Mouse (Mus musculus) stomach, embryonic 14.5 days (tissue): ENCODE results near the gene Syn3. TPM values are rescaled to one million over a fixed set of nuclear protein-coding genes. Genes with fewer than 3 reads are reported as not detected.

ENCODE experiments used
- ATAC-seq: fragments of 200-750 bp; cut with Nextera tagmentation; 2 replicates; pipeline ENCODE4 v1.8.0; 2017; ENCODE audit warnings: low read depth, moderate TSS enrichment; ENCODE audit not compliant: insufficient number of reproducible peaks, insufficient read depth, low FRiP score
- H3K27ac ChIP-seq: fragments of 300-500 bp; sonication (generic); 2 replicates; pipeline ENCODE4 v1.5.1; 2014; ENCODE audit warnings: mild to moderate bottlenecking, low read length, moderate library complexity, mixed read lengths
- H3K27me3 ChIP-seq: fragments of 300-500 bp; sonication (generic); 2 replicates; pipeline ENCODE4 v1.6.1; 2014; ENCODE audit warnings: low read length, control low read depth, mixed read lengths; ENCODE audit not compliant: control insufficient read depth, insufficient read depth
- H3K36me3 ChIP-seq: fragments of 300-500 bp; sonication (generic); 2 replicates; pipeline ENCODE4 v1.6.1; 2014; ENCODE audit warnings: mild to moderate bottlenecking, control low read depth, low read length, moderate library complexity, mixed read lengths; ENCODE audit not compliant: control insufficient read depth, insufficient read depth
- H3K4me1 ChIP-seq: fragments of 300-500 bp; sonication (generic); 2 replicates; pipeline ENCODE4 v1.6.1; 2014; ENCODE audit warnings: low read length, control low read depth, mixed read lengths; ENCODE audit not compliant: control insufficient read depth, insufficient read depth
- H3K4me2 ChIP-seq: fragments of 300-500 bp; sonication (generic); replicated peaks from 2 replicates; pipeline ENCODE4 v1.6.1; 2014; ENCODE audit warnings: low read depth, low read length, control low read depth
- H3K4me3 ChIP-seq: fragments of 300-500 bp; sonication (generic); 2 replicates; pipeline ENCODE4 v1.5.1; 2014; ENCODE audit warnings: low read depth, low read length, control low read depth
- H3K9ac ChIP-seq: fragments of 300-500 bp; sonication (generic); replicated peaks from 2 replicates; pipeline ENCODE4 v1.6.1; 2014; ENCODE audit warnings: low read depth, mild to moderate bottlenecking, control low read depth, low read length, moderate library complexity, mixed read lengths
- H3K9me3 ChIP-seq: fragments of 300-500 bp; sonication (generic); 2 replicates; pipeline ENCODE4 v1.6.1; 2016; ENCODE audit warnings: low read depth, low read length, control low read depth; ENCODE audit not compliant: control insufficient read depth
- WGBS: fragments of 180-500 bp; shearing (Covaris S2); extraction: QIAGEN DNeasy Blood & Tissue Kit; methylation state at CpG from one replicate; pipeline ENCODE4 v1.1.7; 2014; 5-methylcytosine and 5-hydroxymethylcytosine counted together
- polyA plus RNA-seq: library from polyadenylated mRNA; unstranded; fragments of >200 nt; fragmentation: Nextera tagmentation; extraction: Ambion mirVana; gene quantifications from 2 replicates; pipeline ENCODE4 v1.2.1, GENCODE M21; 2014

Gene Syn3
- polyA plus RNA-seq, 1 experiment from 2014 or later, result 5.8 TPM

- ATAC-seq, result no peak
- 89% methylated on average over 4 of the region's 4 CpGs for WGBS
These were observed 389.9 kb downstream of the Syn3 start for GRCm38 (mm10) chr10:86108797-86109196.

DNA sequence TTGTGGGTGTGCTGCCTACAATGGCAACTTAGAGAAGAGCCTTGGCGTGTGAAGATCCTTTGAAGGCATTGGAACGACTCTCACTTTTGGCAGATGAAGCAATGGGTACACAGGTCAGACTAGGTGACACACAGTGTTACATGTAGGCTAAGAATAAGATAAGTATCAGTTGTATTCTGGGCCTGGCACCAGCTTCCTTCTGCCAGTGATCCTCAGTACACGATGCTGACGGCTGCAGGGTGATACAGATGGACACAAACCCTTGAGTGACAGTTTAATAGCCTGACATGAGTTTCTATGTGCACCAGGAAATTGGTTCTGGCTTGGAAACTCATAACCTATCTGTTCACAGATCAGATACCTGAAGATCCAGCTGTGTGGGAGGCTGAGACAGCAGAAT is 391.0 kb downstream of the Syn3 start:
- H3K9me3 ChIP-seq, result no peaks in the 10 kb centered on the region
- no peak overlapping the region for H3K27ac ChIP-seq
- H3K9ac ChIP-seq, result no peak overlapping the region
- H3K27me3 ChIP-seq, result no peaks in the 10 kb centered on the region
- no peak for ATAC-seq
- 78% methylated on average over 4 of the region's 4 CpGs for WGBS
- no peaks in the 10 kb centered on the region for H3K4me1 ChIP-seq
- no peak overlapping the region for H3K4me2 ChIP-seq
- H3K4me3 ChIP-seq, result no peak overlapping the region
- no peaks in the 10 kb centered on the region for H3K36me3 ChIP-seq

More at GRCm38 (mm10) chr10:86108797-86109196, 389.9 kb downstream of the Syn3 start:
- H3K36me3 ChIP-seq, result no peaks in the 10 kb centered on the region
- H3K4me2 ChIP-seq, result no peak overlapping the region
- H3K4me3 ChIP-seq, result no peak overlapping the region
- no peaks in the 10 kb centered on the region for H3K27me3 ChIP-seq
- no peaks in the 10 kb centered on the region for H3K4me1 ChIP-seq
- H3K27ac ChIP-seq, result no peak overlapping the region
- no peaks in the 10 kb centered on the region for H3K9me3 ChIP-seq
- H3K9ac ChIP-seq, result no peak overlapping the region

GRCm38 (mm10) chr10:86103976-86104375 is 394.7 kb downstream of the Syn3 start:
- ATAC-seq, result no peak
- Histone ChIP-seq H3K4me2 (no peak overlapping the region), H3K9me3 (0 out of 2 replicates have a peak, but pooled peaks cover 4% of the 10 kb centered on the region), H3K4me3 (no peak overlapping the region), H3K27me3 (no peaks in the 10 kb centered on the region), H3K36me3 (no peaks in the 10 kb centered on the region), H3K4me1 (no peaks in the 10 kb centered on the region), H3K9ac (no peak overlapping the region), H3K27ac (no peak overlapping the region)

GRCm38 (mm10) chr10:86100281-86100851 is 398.3 kb downstream of the Syn3 start:
- no peak for ATAC-seq
- H3K9me3 ChIP-seq, result 0 out of 2 replicates have a peak, but pooled peaks cover 5% of the 10 kb centered on the region
- H3K36me3 ChIP-seq, result no peaks in the 10 kb centered on the region
- H3K27me3 ChIP-seq, result no peaks in the 10 kb centered on the region
- no peak overlapping the region for H3K9ac ChIP-seq
- no peak overlapping the region for H3K4me3 ChIP-seq
- no peaks in the 10 kb centered on the region for H3K4me1 ChIP-seq
- H3K27ac ChIP-seq, result no peak overlapping the region
- no peak overlapping the region for H3K4me2 ChIP-seq
- 72% methylated on average over 3 of the region's 3 CpGs for WGBS

GRCm38 (mm10) chr10:86098363-86098762 is 400.3 kb downstream of the Syn3 start:
- no peaks in the 10 kb centered on the region for H3K4me1 ChIP-seq
- H3K9me3 ChIP-seq, result 0 out of 2 replicates have a peak, but pooled peaks cover 5% of the 10 kb centered on the region
- no peaks in the 10 kb centered on the region for H3K36me3 ChIP-seq
- no peak overlapping the region for H3K9ac ChIP-seq
- no peak for ATAC-seq
- no peak overlapping the region for H3K27ac ChIP-seq
- no peak overlapping the region for H3K4me2 ChIP-seq
- 70% methylated on average over 6 of the region's 6 CpGs for WGBS
- no peaks in the 10 kb centered on the region for H3K27me3 ChIP-seq
- H3K4me3 ChIP-seq, result no peak overlapping the region

GRCm38 (mm10) chr10:86093109-86094035 is 405.3 kb downstream of the Syn3 start:
- Histone ChIP-seq H3K9ac (no peak overlapping the region), H3K27me3 (no peaks in the 10 kb centered on the region), H3K4me3 (no peak overlapping the region), H3K9me3 (no peaks in the 10 kb centered on the region), H3K27ac (no peak overlapping the region), H3K4me1 (no peaks in the 10 kb centered on the region), H3K36me3 (no peaks in the 10 kb centered on the region), H3K4me2 (no peak overlapping the region)
- 63% methylated on average over 14 of the region's 14 CpGs for WGBS
- ATAC-seq, result no peak

GRCm38 (mm10) chr10:86091919-86092318 is 406.8 kb downstream of the Syn3 start:
- Histone ChIP-seq H3K9ac (no peak overlapping the region), H3K27me3 (no peaks in the 10 kb centered on the region), H3K9me3 (no peaks in the 10 kb centered on the region), H3K4me1 (no peaks in the 10 kb centered on the region), H3K4me2 (no peak overlapping the region), H3K27ac (no peak overlapping the region), H3K4me3 (no peak overlapping the region), H3K36me3 (no peaks in the 10 kb centered on the region)
- ATAC-seq, result no peak
- 50% methylated on average over 10 of the region's 10 CpGs for WGBS

DNA sequence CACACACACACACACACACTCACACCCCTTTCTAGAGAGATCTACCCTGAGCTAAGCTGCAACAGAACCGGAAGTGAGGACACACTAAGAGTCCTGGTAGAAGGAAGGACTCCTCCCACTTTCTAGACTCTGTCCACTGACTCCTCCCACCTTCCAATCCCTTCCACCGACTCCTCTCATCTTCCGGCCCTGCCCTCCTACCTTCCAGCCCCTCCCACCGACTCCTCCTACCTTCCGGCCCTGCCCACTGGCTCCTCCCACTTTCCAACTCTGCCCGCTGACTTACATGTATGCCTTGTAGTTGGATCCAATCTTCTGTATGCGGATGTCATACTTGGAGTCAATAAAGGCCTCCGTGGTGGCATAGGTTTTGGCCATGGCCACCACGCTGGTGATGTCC is 418.8 kb downstream of the Syn3 start:
- no peaks in the 10 kb centered on the region for H3K36me3 ChIP-seq
- H3K9ac ChIP-seq, result no peak overlapping the region
- no peaks in the 10 kb centered on the region for H3K9me3 ChIP-seq
- WGBS, result 85% methylated on average over 9 of the region's 9 CpGs
- no peak overlapping the region for H3K27ac ChIP-seq
- H3K4me2 ChIP-seq, result no peak overlapping the region
- ATAC-seq, result no peak
- no peak overlapping the region for H3K4me3 ChIP-seq
- no peaks in the 10 kb centered on the region for H3K27me3 ChIP-seq
- H3K4me1 ChIP-seq, result no peaks in the 10 kb centered on the region
